Mouse (Mus musculus) ovary, adult 10 weeks (tissue): ENCODE data around the gene Gm20897. TPM values are rescaled to one million over a fixed set of nuclear protein-coding genes. Genes with fewer than 3 reads are reported as not detected.

Experiments used
- polyA plus RNA-seq: library from polyadenylated mRNA; stranded (reverse); fragments of 350-450 nt; fragmentation: Illumina TruSeq; extraction: RNeasy Lipid Tissue Mini Kit (QIAGEN cat#74804); gene quantifications from one replicate; pipeline ENCODE4 v1.2.3, GENCODE M21; 2014

Gm20897 gene
- polyA plus RNA-seq = not detected

DNA sequence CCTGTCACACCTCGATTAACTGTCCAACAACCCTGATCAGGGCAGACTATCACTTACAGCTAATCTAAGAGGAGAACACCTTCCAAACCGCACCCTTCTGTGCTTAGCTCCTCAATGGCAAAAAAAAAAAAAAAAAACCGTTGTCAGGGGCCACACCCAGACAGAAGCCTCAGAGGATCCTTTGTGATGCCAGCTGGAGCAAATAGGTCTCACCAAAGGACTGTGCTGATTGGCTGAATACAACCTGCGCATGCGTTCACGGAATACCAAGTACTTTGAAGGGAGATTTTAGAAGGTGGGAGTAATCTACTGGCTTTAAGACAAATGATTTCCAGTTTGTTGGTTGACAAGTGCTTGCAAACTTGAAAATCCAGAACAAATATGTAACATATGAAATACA lies at the start of gene Gm20897:
Gene Gm20897 (minus strand): TSS at position 101 of the 400 bp plus-strand sequence.

Other genes with a start within 250 kb of the Gm20897 start
- not detected for gene Gm21732, start 73.5 kb upstream of the Gm20897 start, polyA plus RNA-seq